Mouse (Mus musculus): Measurements from ENCODE around the gene Morn1. TPM values are rescaled to one million over a fixed set of nuclear protein-coding genes. Genes with fewer than 3 reads are reported as not detected.
A peak's percentile ranks its signal among the peaks of the same experiment; 100 is the strongest.

Morn1 gene
- total and polyA plus RNA-seq, 3 experiments: 3.8 to 8.7 (median 4.0) TPM

GRCm38 (mm10) chr4:155183201-155183600 lies 96.8 kb downstream of the Morn1 start:
- Histone ChIP-seq H3K4me3 (replicated peaks in 1 of 3; ENCODE audit: low read depth in 2 of 3, low read length in 2 of 3, poor library complexity in 1 of 3) (no peak overlapping the region), H3K9me3 (replicated peaks; ENCODE audit: low read length) (no peaks in the 10 kb centered on the region), H3K4me2 (ENCODE audit: insufficient read depth, low read depth, poor library complexity, severe bottlenecking) (no peak overlapping the region), H3K4me1 (ENCODE audit: control insufficient read depth in 1 of 2, insufficient read depth in 2 of 2) (peaks cover 37 to 81% of the 10 kb centered on the region in 2 experiments), H3K27me3 (replicated peaks) (no peaks in the 10 kb centered on the region), H3K36me3 (replicated peaks in 1 of 2; ENCODE audit: control insufficient read depth in 1 of 2, insufficient read depth in 1 of 2, low read length in 1 of 2) (peaks cover 0 to 27% of the 10 kb centered on the region in 2 experiments), H3K9ac (ENCODE audit: insufficient read depth, low read depth) (no peak overlapping the region), H3K79me2 (replicated peaks; ENCODE audit: control insufficient read depth, extremely low read depth, insufficient read depth, poor library complexity, severe bottlenecking) (peaks cover 65% of the 10 kb centered on the region), H3K27ac (ENCODE audit: insufficient read depth, low read depth) (no peak overlapping the region)
- dilution Hi-C loops (cut with MboI; ENCODE audit: extremely low pct_ligation_motif_present, extremely low pct_unique_long_range_greater_than_20kb, low sequenced_read_pairs) (no loop called here), in situ Hi-C loops (cut with MboI; ENCODE audit: low pct_ligation_motif_present, low pct_unique_long_range_greater_than_20kb, low sequenced_read_pairs) (no loop called here)
- DNase-seq (ENCODE audit: extremely low read depth): no peak
- TF ChIP-seq BHLHE40 (IDR thresholded peaks at IDR 0.05; ENCODE audit: low read depth, low read length): peak; percentile 80
- peak; percentile 72 for TF ChIP-seq IRF4 (IDR thresholded peaks at IDR 0.05; ENCODE audit: low read depth, low read length)
- no peak for TF ChIP-seq UBTF (IDR thresholded peaks at IDR 0.05; ENCODE audit: low read depth, low read length)
- TF ChIP-seq EP300 (IDR thresholded peaks at IDR 0.05; ENCODE audit: low read length): peak; percentile 21; the same call in 1 of the 2 replicates

DNA sequence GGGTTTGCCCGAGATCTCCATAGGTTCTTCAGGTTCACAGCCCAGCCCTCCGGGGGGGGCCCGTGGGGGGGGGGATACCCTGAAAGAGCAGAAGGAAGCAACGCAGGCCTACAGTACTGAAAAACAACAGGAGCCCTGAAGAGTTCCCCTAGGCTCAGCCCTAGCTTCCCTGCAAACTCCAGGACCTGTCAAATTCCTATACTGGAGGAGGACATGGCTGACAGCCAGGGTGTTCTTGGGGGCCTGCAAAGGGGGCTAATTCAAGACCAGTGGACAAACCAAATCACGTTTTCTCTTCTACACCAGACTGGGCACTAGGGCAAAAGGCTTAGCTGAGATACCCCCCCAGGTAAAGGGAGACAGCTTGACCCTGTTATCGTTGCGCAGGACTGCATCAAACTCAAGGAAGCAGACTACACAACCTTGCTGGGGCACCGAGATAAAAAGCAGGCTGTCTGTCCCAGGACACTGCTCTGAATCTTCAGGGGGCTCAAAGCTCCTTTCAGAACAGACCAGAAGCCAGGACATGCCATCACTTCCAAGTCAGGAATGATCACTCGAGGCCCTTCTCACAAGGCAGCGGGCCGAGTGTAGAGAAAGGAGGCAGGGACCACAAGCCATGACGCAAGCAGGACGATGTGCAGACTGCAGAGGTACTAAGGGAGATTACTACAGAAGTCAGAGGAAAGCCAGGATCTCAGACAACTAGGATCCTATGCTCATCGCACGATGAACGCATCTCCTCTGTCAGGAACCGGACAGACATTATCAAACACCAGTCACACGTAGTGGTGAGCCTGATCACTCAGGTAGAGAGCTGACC lies 98.1 kb downstream of the Morn1 start:
- Histone ChIP-seq H3K36me3 (replicated peaks in 1 of 2; ENCODE audit: control insufficient read depth in 1 of 2, insufficient read depth in 1 of 2, low read length in 1 of 2) (peaks cover 0 to 25% of the 10 kb centered on the region in 2 experiments), H3K4me2 (ENCODE audit: insufficient read depth, low read depth, poor library complexity, severe bottlenecking) (no peak overlapping the region), H3K4me3 (replicated peaks in 1 of 3; ENCODE audit: low read depth in 2 of 3, low read length in 2 of 3, poor library complexity in 1 of 3) (no peak overlapping the region), H3K79me2 (replicated peaks; ENCODE audit: control insufficient read depth, extremely low read depth, insufficient read depth, poor library complexity, severe bottlenecking) (peaks cover 64% of the 10 kb centered on the region), H3K9ac (ENCODE audit: insufficient read depth, low read depth) (no peak overlapping the region), H3K27ac (ENCODE audit: insufficient read depth, low read depth) (no peak overlapping the region), H3K4me1 (ENCODE audit: control insufficient read depth in 1 of 2, insufficient read depth in 2 of 2) (peaks cover 40 to 81% of the 10 kb centered on the region in 2 experiments), H3K9me3 (replicated peaks; ENCODE audit: low read length) (no peaks in the 10 kb centered on the region), H3K27me3 (replicated peaks) (no peaks in the 10 kb centered on the region)
- dilution Hi-C loops (cut with MboI; ENCODE audit: extremely low pct_ligation_motif_present, extremely low pct_unique_long_range_greater_than_20kb, low sequenced_read_pairs) (no loop called here), in situ Hi-C loops (cut with MboI; ENCODE audit: low pct_ligation_motif_present, low pct_unique_long_range_greater_than_20kb, low sequenced_read_pairs) (no loop called here)
- DNase-seq (ENCODE audit: extremely low read depth): no peak
- TF ChIP-seq MEF2A (IDR thresholded peaks at IDR 0.05; ENCODE audit: borderline replicate concordance, low read depth, low read length) (no peak), NRF1 (IDR thresholded peaks at IDR 0.05; ENCODE audit: low read depth, low read length) (no peak), ZNF384 (IDR thresholded peaks at IDR 0.05; ENCODE audit: low read depth, low read length) (no peak), TBP (conservative IDR thresholded peaks at IDR 0.05; ENCODE audit: low read depth, low read length) (no peak), ZC3H11A (IDR thresholded peaks at IDR 0.05; ENCODE audit: low read depth, low read length) (no peak), TCF12 (IDR thresholded peaks at IDR 0.05; ENCODE audit: low read depth, low read length) (no peak), E2F4 (IDR thresholded peaks at IDR 0.05; ENCODE audit: insufficient replicate concordance, low read depth, low read length) (no peak)

DNA sequence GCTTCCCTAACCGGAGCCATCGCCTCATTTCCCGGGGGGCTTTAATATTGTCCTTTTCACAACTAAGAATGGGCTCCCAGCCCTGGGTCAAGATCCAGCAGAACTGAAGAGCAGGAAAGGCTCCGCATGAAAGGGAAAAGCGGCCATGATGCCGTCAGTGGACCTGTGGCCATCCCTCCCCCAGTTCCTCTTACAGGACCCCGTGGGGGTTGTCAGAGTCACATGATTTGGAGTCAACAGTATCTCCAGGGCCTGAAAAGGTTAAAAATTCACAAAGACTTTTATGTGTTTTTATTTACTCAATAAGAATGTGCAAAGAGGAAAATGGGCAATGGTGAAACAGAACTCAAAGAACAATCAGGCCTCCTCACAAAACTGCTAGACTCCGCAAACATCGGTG lies 99.5 kb downstream of the Morn1 start:
- Histone ChIP-seq H3K27ac (ENCODE audit: insufficient read depth, low read depth) (no peak overlapping the region), H3K36me3 (replicated peaks in 1 of 2; ENCODE audit: control insufficient read depth in 1 of 2, insufficient read depth in 1 of 2, low read length in 1 of 2) (peaks cover 0 to 21% of the 10 kb centered on the region in 2 experiments), H3K79me2 (replicated peaks; ENCODE audit: control insufficient read depth, extremely low read depth, insufficient read depth, poor library complexity, severe bottlenecking) (peaks cover 72% of the 10 kb centered on the region), H3K4me3 (replicated peaks in 1 of 3; ENCODE audit: low read depth in 2 of 3, low read length in 2 of 3, poor library complexity in 1 of 3) (no peak overlapping the region), H3K9ac (ENCODE audit: insufficient read depth, low read depth) (no peak overlapping the region), H3K4me1 (ENCODE audit: control insufficient read depth in 1 of 2, insufficient read depth in 2 of 2) (peaks cover 47 to 87% of the 10 kb centered on the region in 2 experiments), H3K9me3 (replicated peaks; ENCODE audit: low read length) (no peaks in the 10 kb centered on the region), H3K27me3 (replicated peaks) (no peaks in the 10 kb centered on the region), H3K4me2 (ENCODE audit: insufficient read depth, low read depth, poor library complexity, severe bottlenecking) (no peak overlapping the region)
- in situ Hi-C loops (cut with MboI; ENCODE audit: low pct_ligation_motif_present, low pct_unique_long_range_greater_than_20kb, low sequenced_read_pairs): no loop called here
- TF ChIP-seq RCOR1 (conservative IDR thresholded peaks at IDR 0.05; ENCODE audit: low read depth, low read length) (no peak), ETS1 (conservative IDR thresholded peaks at IDR 0.05; ENCODE audit: low read depth, low read length) (no peak), UBTF (IDR thresholded peaks at IDR 0.05; ENCODE audit: low read depth, low read length) (no peak), ZKSCAN1 (IDR thresholded peaks at IDR 0.05; ENCODE audit: borderline replicate concordance, low read depth, low read length) (no peak), EP300 (IDR thresholded peaks at IDR 0.05; ENCODE audit: low read length) (no peak)
- no peak for DNase-seq (ENCODE audit: extremely low read depth)
- dilution Hi-C loops (cut with MboI; ENCODE audit: extremely low pct_ligation_motif_present, extremely low pct_unique_long_range_greater_than_20kb, low sequenced_read_pairs): no loop called here

Data from CH12.LX (cell line).